Mouse (Mus musculus): ENCODE results near the gene Gm13285. TPM values are rescaled to one million over a fixed set of nuclear protein-coding genes. Genes with fewer than 3 reads are reported as not detected.

The Gm13285 gene
- 0.83 TPM for polyA plus RNA-seq (2017; shearing (Covaris generic))

DNA sequence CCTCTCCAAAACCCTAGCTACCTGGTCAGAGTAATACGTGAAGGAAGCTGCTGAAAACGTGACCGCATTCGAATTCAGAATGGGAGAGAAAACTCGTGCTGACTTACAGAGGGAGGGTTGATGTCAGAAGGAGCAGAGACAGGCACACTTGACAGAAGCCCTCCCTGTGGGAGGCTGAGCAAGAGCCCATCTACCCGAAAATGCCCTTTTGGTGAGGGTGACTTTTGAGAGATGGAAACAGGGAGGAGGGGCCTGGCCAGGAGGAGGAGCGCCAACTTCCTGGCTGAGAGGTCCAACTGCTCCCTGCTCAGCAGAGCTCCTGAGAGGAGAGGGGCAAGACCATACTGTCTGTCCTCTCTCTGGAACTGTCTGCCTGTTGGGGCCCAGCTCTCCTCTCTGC is at the start of gene Gm13285:
TSS of gene Gm13285 (plus strand) at position 301 of the 400 bp plus-strand sequence.

GRCm38 (mm10) chr4:88754818-88755340 is 44.6 kb upstream of the Gm13285 start, which contains the start of gene Gm13271:
Gene Gm13271, plus strand, starts transcription at chr4:88754868.

DNA sequence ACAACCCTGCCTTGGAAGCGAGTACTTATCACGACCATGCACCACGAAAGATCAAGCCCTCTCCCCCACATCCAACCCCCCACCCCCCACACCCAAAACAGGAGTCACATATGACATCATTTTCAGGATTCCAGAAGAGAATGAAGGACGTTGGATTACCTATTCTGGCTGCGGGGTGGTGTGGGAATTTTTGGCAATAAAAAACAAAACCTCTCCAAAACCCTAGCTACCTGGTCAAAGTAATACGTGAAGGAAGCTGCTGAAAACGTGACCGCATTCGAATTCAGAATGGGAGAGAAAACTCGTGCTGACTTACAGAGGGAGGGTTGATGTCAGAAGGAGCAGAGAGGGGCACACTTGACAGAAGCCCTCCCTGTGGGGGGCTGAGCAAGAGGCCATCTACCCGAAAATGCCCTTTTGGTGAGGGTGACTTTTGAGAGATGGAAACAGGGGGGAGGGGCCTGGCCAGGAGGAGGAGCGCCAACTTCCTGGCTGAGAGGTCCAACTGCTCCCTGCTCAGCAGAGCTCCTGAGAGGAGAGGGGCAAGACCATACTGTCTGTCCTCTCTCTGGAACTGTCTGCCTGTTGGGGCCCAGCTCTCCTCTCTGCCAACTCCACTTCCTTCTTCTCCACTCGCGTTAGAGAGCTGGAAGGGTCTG is 39.7 kb upstream of the Gm13285 start, which contains the start of gene Gm13283:
TSS of gene Gm13283 (plus strand) at position 510 of the 659 bp plus-strand sequence.

DNA sequence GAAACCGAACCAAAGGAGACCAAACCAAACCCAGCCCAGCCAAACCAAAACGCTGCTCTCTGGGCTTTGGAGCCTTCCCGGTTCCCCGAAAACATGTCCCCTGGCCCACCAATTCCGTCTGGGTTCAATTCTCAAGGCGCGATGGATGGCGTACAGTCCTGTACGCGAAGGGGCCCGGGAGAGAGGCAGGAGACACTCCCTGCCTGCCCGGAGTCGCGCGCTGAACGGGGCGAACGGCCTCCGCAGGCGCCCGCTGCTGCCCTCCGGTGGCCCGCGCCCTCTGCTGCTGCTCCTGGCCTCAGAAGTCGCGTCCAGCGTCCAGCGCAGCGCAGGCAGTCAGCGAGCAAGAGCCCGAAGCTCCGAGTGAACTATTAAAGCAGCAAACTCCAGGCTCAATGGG is 25.9 kb upstream of the Gm13285 start, which contains the start of gene Gm13290:
TSS of gene Gm13290 (plus strand) at position 301 of the 400 bp plus-strand sequence.

GRCm38 (mm10) chr4:88776622-88777021 is 22.8 kb upstream of the Gm13285 start, which contains the start of gene Gm13289:
Gene Gm13289, plus strand, starts transcription at chr4:88776922.

DNA sequence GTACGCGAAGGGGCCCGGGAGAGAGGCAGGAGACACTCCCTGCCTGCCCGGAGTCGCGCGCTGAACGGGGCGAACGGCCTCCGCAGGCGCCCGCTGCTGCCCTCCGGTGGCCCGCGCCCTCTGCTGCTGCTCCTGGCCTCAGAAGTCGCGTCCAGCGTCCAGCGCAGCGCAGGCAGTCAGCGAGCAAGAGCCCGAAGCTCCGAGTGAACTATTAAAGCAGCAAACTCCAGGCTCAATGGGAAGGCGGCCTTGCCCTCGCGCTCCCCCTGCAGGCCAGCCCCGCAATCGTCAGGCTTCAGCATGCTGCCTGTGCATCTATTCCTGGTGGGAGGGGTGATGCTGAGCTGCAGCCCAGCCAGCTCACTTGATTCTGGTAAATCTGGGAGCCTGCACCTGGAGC is 19.9 kb upstream of the Gm13285 start, which contains the start of gene Gm13272:
TSS of gene Gm13272 (plus strand) at position 301 of the 400 bp plus-strand sequence.

GRCm38 (mm10) chr4:88781831-88782230 is 17.6 kb upstream of the Gm13285 start, which contains the start of gene Ifnz:
Gene Ifnz, plus strand, starts transcription at chr4:88782131.

GRCm38 (mm10) chr4:88785409-88785808 is 14.1 kb upstream of the Gm13285 start, which contains the start of gene Gm13276:
Gene Gm13276, plus strand, starts transcription at chr4:88785709.

DNA sequence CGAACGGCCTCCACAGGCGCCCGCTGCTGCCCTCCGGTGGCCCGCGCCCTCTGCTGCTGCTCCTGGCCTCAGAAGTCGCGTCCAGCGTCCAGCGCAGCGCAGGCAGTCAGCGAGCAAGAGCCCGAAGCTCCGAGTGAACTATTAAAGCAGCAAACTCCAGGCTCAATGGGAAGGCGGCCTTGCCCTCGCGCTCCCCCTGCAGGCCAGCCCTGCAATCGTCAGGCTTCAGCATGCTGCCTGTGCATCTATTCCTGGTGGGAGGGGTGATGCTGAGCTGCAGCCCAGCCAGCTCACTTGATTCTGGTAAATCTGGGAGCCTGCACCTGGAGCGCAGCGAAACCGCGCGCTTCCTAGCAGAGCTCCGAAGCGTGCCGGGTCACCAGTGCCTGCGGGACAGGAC is 11.1 kb upstream of the Gm13285 start, which contains the start of gene Gm13277:
TSS of gene Gm13277 (plus strand) at position 231 of the 400 bp plus-strand sequence.

DNA sequence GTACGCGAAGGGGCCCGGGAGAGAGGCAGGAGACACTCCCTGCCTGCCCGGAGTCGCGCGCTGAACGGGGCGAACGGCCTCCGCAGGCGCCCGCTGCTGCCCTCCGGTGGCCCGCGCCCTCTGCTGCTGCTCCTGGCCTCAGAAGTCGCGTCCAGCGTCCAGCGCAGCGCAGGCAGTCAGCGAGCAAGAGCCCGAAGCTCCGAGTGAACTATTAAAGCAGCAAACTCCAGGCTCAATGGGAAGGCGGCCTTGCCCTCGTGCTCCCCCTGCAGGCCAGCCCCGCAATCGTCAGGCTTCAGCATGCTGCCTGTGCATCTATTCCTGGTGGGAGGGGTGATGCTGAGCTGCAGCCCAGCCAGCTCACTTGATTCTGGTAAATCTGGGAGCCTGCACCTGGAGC is 8.2 kb upstream of the Gm13285 start, which contains the start of gene Gm13278:
TSS of gene Gm13278 (plus strand) at position 301 of the 400 bp plus-strand sequence.

GRCm38 (mm10) chr4:88793936-88794675 is 5.4 kb upstream of the Gm13285 start, which contains the start of gene Gm13275:
Gene Gm13275, plus strand, starts transcription at chr4:88794487.

DNA sequence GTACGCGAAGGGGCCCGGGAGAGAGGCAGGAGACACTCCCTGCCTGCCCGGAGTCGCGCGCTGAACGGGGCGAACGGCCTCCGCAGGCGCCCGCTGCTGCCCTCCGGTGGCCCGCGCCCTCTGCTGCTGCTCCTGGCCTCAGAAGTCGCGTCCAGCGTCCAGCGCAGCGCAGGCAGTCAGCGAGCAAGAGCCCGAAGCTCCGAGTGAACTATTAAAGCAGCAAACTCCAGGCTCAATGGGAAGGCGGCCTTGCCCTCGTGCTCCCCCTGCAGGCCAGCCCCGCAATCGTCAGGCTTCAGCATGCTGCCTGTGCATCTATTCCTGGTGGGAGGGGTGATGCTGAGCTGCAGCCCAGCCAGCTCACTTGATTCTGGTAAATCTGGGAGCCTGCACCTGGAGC is 2.4 kb upstream of the Gm13285 start, which contains the start of gene Gm13279:
TSS of gene Gm13279 (plus strand) at position 301 of the 400 bp plus-strand sequence.

DNA sequence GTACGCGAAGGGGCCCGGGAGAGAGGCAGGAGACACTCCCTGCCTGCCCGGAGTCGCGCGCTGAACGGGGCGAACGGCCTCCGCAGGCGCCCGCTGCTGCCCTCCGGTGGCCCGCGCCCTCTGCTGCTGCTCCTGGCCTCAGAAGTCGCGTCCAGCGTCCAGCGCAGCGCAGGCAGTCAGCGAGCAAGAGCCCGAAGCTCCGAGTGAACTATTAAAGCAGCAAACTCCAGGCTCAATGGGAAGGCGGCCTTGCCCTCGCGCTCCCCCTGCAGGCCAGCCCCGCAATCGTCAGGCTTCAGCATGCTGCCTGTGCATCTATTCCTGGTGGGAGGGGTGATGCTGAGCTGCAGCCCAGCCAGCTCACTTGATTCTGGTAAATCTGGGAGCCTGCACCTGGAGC is 3.5 kb downstream of the Gm13285 start, which contains the start of gene Gm13287:
TSS of gene Gm13287 (plus strand) at position 301 of the 400 bp plus-strand sequence.

DNA sequence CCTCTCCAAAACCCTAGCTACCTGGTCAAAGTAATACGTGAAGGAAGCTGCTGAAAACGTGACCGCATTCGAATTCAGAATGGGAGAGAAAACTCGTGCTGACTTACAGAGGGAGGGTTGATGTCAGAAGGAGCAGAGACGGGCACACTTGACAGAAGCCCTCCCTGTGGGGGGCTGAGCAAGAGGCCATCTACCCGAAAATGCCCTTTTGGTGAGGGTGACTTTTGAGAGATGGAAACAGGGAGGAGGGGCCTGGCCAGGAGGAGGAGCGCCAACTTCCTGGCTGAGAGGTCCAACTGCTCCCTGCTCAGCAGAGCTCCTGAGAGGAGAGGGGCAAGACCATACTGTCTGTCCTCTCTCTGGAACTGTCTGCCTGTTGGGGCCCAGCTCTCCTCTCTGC is 5.8 kb downstream of the Gm13285 start, which contains the start of gene Gm13288:
TSS of gene Gm13288 (plus strand) at position 301 of the 400 bp plus-strand sequence.

DNA sequence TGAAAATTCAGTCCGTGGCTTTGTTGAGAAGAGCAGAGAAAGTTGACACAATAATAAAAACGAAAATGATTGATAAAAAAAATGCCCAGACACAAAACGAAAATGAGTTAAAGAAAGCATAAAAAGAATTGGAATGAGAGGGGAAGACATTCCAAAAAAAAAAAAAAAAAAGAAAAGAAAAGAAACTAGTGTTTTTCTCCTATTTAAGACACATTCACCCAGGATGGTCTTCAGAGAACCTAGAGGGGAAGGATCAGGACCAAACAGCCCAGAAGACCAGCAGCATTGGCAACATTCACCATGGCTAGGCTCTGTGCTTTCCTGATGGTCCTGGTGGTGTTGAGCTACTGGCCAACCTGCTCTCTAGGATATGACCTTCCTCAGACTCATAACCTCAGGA is 16.5 kb downstream of the Gm13285 start, which contains the start of gene Ifna7:
TSS of gene Ifna7 (plus strand) at position 301 of the 400 bp plus-strand sequence.

GRCm38 (mm10) chr4:88819659-88820058 is 20.2 kb downstream of the Gm13285 start, which contains the start of gene Ifna11:
Gene Ifna11, plus strand, starts transcription at chr4:88819959.

GRCm38 (mm10) chr4:88827116-88827515 is 27.7 kb downstream of the Gm13285 start, which contains the start of gene Ifna6:
Gene Ifna6, plus strand, starts transcription at chr4:88827416.

GRCm38 (mm10) chr4:88835225-88835624 is 35.8 kb downstream of the Gm13285 start, which contains the start of gene Ifna5:
Gene Ifna5, plus strand, starts transcription at chr4:88835525.

DNA sequence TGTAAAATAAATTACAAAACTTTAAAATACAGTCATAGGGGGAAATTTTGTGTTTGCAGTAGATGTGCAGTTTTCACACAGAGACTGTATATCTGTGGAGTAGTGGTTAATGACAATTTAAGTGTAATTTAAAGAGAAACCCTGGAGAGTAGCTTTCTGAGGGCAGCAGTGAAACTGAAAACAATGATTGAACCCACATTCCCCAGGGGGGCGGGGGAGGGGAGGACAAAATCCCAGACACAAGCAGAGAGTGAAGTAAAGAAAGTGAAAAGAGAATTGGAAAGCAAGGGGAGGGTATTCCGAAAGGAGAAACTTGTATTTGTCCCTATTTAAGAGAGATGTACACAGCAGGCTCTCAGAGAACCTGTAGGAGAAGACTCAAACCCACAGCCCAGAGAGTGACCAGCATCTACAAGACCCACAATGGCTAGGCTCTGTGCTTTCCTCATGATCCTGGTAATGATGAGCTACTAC is 42.0 kb downstream of the Gm13285 start, which contains the start of gene Ifna4:
TSS of gene Ifna4 (plus strand) at position 424 of the 474 bp plus-strand sequence.

GRCm38 (mm10) chr4:88849698-88850097 is 50.2 kb downstream of the Gm13285 start, which contains the start of gene Ifna1:
Gene Ifna1, plus strand, starts transcription at chr4:88850087.

All from activated CD4-positive, CD25-positive, alpha-beta regulatory T cell, adult 9 weeks (primary cell).